Mouse (Mus musculus): ENCODE data around the gene Apbb2. TPM values are rescaled to one million over a fixed set of nuclear protein-coding genes. Genes with fewer than 3 reads are reported as not detected.

The Apbb2 gene
- polyA plus RNA-seq, 1 experiment: 27.7 TPM

DNA sequence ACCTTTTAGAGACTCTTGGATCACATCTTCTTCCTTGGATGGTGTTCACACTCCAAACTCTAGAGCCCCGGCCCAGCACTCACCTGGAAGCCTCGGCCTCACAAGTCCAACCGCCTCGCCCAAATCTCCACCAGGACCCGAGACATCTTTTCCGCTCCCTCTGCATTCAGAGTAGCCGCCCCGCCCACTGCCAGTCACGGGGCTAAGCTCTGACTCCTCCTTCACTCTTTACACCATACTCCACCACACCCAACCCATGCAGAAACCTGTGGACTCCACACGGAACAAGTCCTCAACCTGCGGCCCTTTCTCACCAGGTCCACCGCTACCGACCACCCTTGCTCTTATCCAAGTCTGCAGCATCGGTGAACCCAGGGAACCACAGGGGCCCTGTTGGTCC lies 23.7 kb downstream of the Apbb2 start:
- WGBS: 90% methylated on average over 14 of the region's 14 CpGs
- H3K27me3 ChIP-seq (replicated peaks; ENCODE audit: control insufficient read depth, insufficient read depth, low read length): no peaks in the 10 kb centered on the region
- no peak for DNase-seq

DNA sequence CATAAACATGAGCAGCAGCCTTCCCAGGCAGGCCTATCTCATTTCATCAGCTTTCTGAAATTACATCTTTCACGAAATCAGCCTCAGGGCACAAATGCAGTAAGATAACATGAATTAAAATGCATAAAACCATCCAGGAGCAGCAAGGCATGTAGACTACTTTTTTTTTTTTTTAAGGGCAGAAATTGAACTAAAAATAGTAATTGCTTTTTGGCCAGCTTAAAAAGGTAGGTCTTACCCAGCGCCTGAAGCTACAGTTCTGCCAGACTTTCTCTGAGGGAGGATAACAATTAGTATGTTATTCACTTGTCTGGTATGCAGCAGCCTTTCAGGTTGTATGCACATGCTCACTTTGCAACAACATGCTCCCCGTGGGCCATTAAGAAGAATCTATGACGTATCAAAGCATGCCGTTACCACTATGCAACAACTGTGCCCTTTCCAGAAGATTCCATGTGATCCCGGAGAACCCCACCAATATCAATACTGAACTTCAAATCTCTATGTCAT lies 32.3 kb downstream of the Apbb2 start:
- Histone ChIP-seq H3K4me1 (ENCODE audit: control insufficient read depth, insufficient read depth, low read length) (peaks cover 28% of the 10 kb centered on the region), H3K4me3 (ENCODE audit: insufficient read depth, low read depth, low read length) (no peak overlapping the region), H3K27ac (ENCODE audit: insufficient read depth, low read depth, low read length) (no peak overlapping the region), H3K27me3 (replicated peaks; ENCODE audit: control insufficient read depth, insufficient read depth, low read length) (no peaks in the 10 kb centered on the region), H3K36me3 (ENCODE audit: control insufficient read depth, insufficient read depth, low read length) (no peaks in the 10 kb centered on the region)
- DNase-seq: peak; percentile 27
- TF ChIP-seq CTCF (conservative IDR thresholded peaks at IDR 0.05; ENCODE audit: insufficient read depth, insufficient read length, low read depth, low read length) (no peak), POLR2A (IDR thresholded peaks at IDR 0.05; ENCODE audit: low read depth, low read length) (no peak)
- 51% methylated on average over 6 of the region's 6 CpGs for WGBS

More for the DNA sequence above, 23.7 kb downstream of the Apbb2 start:
- TF ChIP-seq CTCF (conservative IDR thresholded peaks at IDR 0.05; ENCODE audit: insufficient read depth, insufficient read length, low read depth, low read length): no peak
- no peak for TF ChIP-seq POLR2A (IDR thresholded peaks at IDR 0.05; ENCODE audit: low read depth, low read length)
- H3K4me3 ChIP-seq (ENCODE audit: insufficient read depth, low read depth, low read length): no peak overlapping the region
- H3K4me1 ChIP-seq (ENCODE audit: control insufficient read depth, insufficient read depth, low read length): peaks cover 9% of the 10 kb centered on the region
- H3K27ac ChIP-seq (ENCODE audit: insufficient read depth, low read depth, low read length): no peak overlapping the region
- H3K36me3 ChIP-seq (ENCODE audit: control insufficient read depth, insufficient read depth, low read length): no peaks in the 10 kb centered on the region

DNA sequence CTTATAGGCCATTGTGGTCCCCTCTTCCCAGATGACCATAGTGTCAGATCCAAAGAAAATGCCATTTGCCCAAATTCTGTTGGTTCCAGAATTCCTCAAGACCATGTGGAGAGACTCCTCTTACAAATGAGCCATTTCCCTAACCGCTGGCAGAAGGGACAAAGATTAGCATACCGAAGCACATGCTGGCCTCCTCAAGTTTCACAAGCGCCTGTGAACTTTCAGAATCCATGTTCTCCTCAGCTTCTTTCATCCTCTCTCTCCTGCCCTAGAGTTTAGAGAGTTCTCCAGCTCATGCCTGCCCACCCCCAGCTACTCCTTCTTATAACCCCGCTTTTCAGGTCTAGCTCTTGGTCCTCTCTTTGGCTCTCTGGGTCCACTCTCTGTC lies 35.6 kb downstream of the Apbb2 start:
- H3K4me3 ChIP-seq (ENCODE audit: insufficient read depth, low read depth, low read length): no peak overlapping the region
- peaks cover 32% of the 10 kb centered on the region for H3K4me1 ChIP-seq (ENCODE audit: control insufficient read depth, insufficient read depth, low read length)
- no peaks in the 10 kb centered on the region for H3K27me3 ChIP-seq (replicated peaks; ENCODE audit: control insufficient read depth, insufficient read depth, low read length)
- DNase-seq: no peak
- no peaks in the 10 kb centered on the region for H3K36me3 ChIP-seq (ENCODE audit: control insufficient read depth, insufficient read depth, low read length)
- WGBS: 35% methylated on average over 4 of the region's 4 CpGs
- no peak for TF ChIP-seq POLR2A (IDR thresholded peaks at IDR 0.05; ENCODE audit: low read depth, low read length)
- TF ChIP-seq CTCF (conservative IDR thresholded peaks at IDR 0.05; ENCODE audit: insufficient read depth, insufficient read length, low read depth, low read length): no peak
- H3K27ac ChIP-seq (ENCODE audit: insufficient read depth, low read depth, low read length): 0 out of 2 replicates have a peak overlapping the region, but pooled peaks have one; percentile 41

DNA sequence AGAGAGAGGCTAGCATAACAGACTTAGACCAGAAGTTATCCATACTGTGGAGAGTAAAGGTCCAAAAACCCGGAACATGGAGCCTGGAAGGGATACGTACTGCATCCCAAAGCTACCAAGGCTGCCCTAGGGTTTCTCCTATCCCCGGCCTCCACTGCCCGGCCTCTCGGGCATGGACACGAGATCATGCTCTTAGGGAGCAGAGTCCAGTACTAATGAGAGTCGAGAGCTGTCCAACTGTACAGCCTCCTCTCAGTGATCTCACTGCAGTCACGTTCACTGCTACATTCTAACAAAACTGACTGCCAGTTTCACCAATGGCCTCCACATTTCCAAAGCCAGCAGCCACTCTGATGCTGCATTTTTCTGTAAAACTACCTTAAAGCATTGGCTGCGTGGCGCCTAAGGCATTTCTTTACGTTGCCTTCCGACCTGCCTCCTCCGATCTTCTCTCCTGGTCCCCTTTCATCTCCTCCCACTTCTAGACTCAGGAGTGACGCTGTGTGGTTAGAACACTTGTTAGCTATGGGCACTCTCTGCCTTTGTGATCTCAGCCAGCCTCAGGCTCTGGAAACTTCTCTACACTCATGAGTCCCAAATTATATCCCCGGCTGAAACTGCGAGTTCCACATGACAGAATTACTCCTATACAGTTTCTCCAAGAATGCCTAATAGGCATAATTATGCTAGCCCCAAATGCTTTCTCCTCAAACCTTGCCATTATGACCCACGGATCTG lies 36.1 kb downstream of the Apbb2 start:
- peak overlapping the region; percentile 41; the same call in 1 of the 2 replicates for H3K27ac ChIP-seq (ENCODE audit: insufficient read depth, low read depth, low read length)

DNA sequence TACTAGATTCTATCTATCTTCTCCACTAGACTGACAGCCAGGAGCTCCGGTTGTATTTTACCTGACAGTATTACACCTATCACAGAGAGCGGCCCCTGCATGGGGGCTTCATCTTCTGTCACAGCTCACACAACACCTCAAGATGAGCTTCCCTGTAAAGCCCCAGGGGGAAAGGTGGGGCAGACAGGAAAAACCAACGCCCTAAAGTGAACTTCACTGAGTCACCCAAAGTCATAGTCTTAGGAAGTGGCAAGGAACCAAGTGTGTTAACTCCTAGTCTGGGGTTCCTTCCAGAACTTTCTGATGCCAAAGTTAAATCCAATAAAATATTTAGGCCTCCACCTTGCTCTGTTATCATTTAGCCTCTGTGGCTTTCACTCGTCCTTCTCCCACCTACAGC lies 39.5 kb downstream of the Apbb2 start:
- H3K27ac ChIP-seq (ENCODE audit: insufficient read depth, low read depth, low read length): 0 out of 2 replicates have a peak overlapping the region, but pooled peaks have one; percentile 11
- DNase-seq: peak; percentile 67
- no peak for TF ChIP-seq CTCF (conservative IDR thresholded peaks at IDR 0.05; ENCODE audit: insufficient read depth, insufficient read length, low read depth, low read length)
- no peak for TF ChIP-seq POLR2A (IDR thresholded peaks at IDR 0.05; ENCODE audit: low read depth, low read length)
- peaks cover 40% of the 10 kb centered on the region for H3K4me1 ChIP-seq (ENCODE audit: control insufficient read depth, insufficient read depth, low read length)
- no peaks in the 10 kb centered on the region for H3K36me3 ChIP-seq (ENCODE audit: control insufficient read depth, insufficient read depth, low read length)
- WGBS: 52% methylated on average over 4 of the region's 4 CpGs
- no peak overlapping the region for H3K4me3 ChIP-seq (ENCODE audit: insufficient read depth, low read depth, low read length)
- H3K27me3 ChIP-seq (replicated peaks; ENCODE audit: control insufficient read depth, insufficient read depth, low read length): no peaks in the 10 kb centered on the region

More for the DNA sequence above, 36.1 kb downstream of the Apbb2 start:
- no peak overlapping the region for H3K4me3 ChIP-seq (ENCODE audit: insufficient read depth, low read depth, low read length)
- H3K36me3 ChIP-seq (ENCODE audit: control insufficient read depth, insufficient read depth, low read length): no peaks in the 10 kb centered on the region
- peaks cover 34% of the 10 kb centered on the region for H3K4me1 ChIP-seq (ENCODE audit: control insufficient read depth, insufficient read depth, low read length)
- H3K27me3 ChIP-seq (replicated peaks; ENCODE audit: control insufficient read depth, insufficient read depth, low read length): no peaks in the 10 kb centered on the region
- DNase-seq: peak; percentile 85
- WGBS: 50% methylated on average over 17 of the region's 17 CpGs
- TF ChIP-seq CTCF (conservative IDR thresholded peaks at IDR 0.05; ENCODE audit: insufficient read depth, insufficient read length, low read depth, low read length): no peak
- no peak for TF ChIP-seq POLR2A (IDR thresholded peaks at IDR 0.05; ENCODE audit: low read depth, low read length)

DNA sequence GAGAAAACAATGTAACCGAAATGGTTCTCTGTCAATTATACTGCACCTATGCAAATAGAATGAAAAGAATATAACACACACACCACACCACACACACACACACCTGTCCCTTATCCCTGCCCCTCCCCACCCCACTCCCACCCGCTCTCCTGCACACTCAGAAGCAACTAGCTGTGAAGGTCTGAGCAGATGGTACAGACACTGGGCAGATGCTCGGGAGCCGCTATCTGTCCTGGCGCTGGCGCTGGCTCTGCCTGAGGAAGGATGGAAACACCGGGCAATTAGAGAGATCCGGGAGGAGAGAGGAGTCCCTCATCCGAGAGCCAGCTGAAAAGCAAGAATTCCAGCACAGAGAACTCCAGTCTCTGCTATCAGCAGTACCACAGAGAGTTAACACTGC lies 42.3 kb downstream of the Apbb2 start:
- TF ChIP-seq POLR2A (IDR thresholded peaks at IDR 0.05; ENCODE audit: low read depth, low read length) (no peak), CTCF (conservative IDR thresholded peaks at IDR 0.05; ENCODE audit: insufficient read depth, insufficient read length, low read depth, low read length) (no peak)
- H3K36me3 ChIP-seq (ENCODE audit: control insufficient read depth, insufficient read depth, low read length): no peaks in the 10 kb centered on the region
- H3K27me3 ChIP-seq (replicated peaks; ENCODE audit: control insufficient read depth, insufficient read depth, low read length): no peaks in the 10 kb centered on the region
- no peak for DNase-seq
- 45% methylated on average over 9 of the region's 9 CpGs for WGBS
- H3K4me3 ChIP-seq (ENCODE audit: insufficient read depth, low read depth, low read length): no peak overlapping the region
- H3K27ac ChIP-seq (ENCODE audit: insufficient read depth, low read depth, low read length): no peak overlapping the region
- peaks cover 30% of the 10 kb centered on the region for H3K4me1 ChIP-seq (ENCODE audit: control insufficient read depth, insufficient read depth, low read length)

DNA sequence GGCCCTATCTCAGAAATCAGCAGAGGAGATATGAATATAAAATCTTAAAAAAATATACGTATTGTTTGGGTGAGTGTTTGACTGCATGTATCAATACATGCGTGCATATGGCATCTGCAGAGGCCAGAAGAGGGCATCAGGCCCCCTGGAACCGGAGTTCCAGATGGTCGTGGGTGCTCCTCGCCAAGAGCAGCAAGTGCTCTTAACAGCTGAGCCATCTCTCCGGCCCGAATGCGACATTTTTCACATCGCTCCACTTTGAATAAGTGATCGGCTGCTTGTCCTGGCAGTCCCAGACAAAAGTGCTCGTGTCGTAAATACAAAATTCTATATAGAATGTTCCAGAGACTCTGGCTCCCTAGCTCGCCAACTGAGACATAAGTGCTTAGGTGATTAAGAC lies 43.4 kb downstream of the Apbb2 start:
- Histone ChIP-seq H3K4me3 (ENCODE audit: insufficient read depth, low read depth, low read length) (no peak overlapping the region), H3K36me3 (ENCODE audit: control insufficient read depth, insufficient read depth, low read length) (no peaks in the 10 kb centered on the region), H3K27ac (ENCODE audit: insufficient read depth, low read depth, low read length) (no peak overlapping the region), H3K4me1 (ENCODE audit: control insufficient read depth, insufficient read depth, low read length) (peaks cover 33% of the 10 kb centered on the region), H3K27me3 (replicated peaks; ENCODE audit: control insufficient read depth, insufficient read depth, low read length) (no peaks in the 10 kb centered on the region)
- DNase-seq: peak; percentile 37
- WGBS: 71% methylated on average over 13 of the region's 13 CpGs
- TF ChIP-seq POLR2A (IDR thresholded peaks at IDR 0.05; ENCODE audit: low read depth, low read length) (no peak), CTCF (conservative IDR thresholded peaks at IDR 0.05; ENCODE audit: insufficient read depth, insufficient read length, low read depth, low read length) (no peak)

Measured in kidney, adult 2 months (tissue).